Mouse (Mus musculus) bone marrow macrophage, adult 2 months (primary cell): Measurements from ENCODE around the gene Tmem8b.

Source experiments
- CTCF ChIP-seq: IDR thresholded peaks from 2 replicates; pipeline ENCODE4 v1.5.1; 2012; ENCODE audit warnings: low read depth, mild to moderate bottlenecking, low read length, moderate library complexity
- POLR2A ChIP-seq: IDR thresholded peaks from 2 replicates; pipeline ENCODE4 v1.6.1; 2012; ENCODE audit warnings: mild to moderate bottlenecking, low read depth, low read length, borderline replicate concordance

DNA sequence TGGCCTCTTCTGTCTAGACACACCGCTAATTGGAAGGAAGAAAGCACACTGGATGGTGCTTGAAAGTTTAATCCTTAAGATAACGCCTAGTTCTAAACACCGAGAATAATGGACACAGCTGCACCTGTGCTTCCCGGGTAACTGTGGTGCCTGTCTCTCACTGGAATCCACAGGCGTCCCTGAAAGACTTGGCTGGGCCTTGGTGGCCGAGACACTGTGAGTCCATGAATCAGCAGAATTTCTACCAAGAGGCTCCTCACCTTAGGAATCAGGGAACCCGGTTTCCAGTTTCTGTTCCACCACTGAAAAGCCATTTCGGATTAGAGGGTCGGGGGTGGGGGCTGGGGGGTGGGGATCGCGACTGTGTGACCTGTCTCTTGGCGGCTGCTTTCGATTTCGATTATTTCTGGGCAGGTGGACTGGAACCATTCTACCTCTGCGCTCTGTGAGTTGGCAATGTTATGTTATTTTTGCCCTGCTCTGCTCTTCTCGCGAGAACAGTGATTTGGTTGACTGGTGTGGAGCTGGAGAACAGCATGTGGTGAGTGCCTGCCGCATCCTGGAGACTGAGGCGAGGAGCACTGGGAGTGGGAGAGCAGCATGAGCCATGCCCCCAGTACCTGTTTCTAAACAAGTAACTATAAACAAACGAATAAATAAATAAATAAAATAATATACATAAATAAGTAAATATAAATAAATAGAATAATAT, 39.5 kb upstream of the Tmem8b start:
- TF ChIP-seq CTCF (no peak), POLR2A (no peak)
